Mouse (Mus musculus): ENCODE measurements around the gene Cblb. TPM values are rescaled to one million over a fixed set of nuclear protein-coding genes. Genes with fewer than 3 reads are reported as not detected.

The Cblb gene
- polyA plus RNA-seq (2015; fragmentation: Nextera tagmentation; extraction: Ambion mirVana) = 6.2 and 6.9 TPM in 2 replicates

GRCm38 (mm10) chr16:52031091-52031689, at the start of gene Cblb:
Gene Cblb (plus strand): TSS chr16:52031225.

